Mouse (Mus musculus) effector memory CD4-positive, alpha-beta T cell, adult 7 months (primary cell): ENCODE data around the gene Tbcb. TPM values are rescaled to one million over a fixed set of nuclear protein-coding genes. Genes with fewer than 3 reads are reported as not detected.

Experiments used
- polyA plus RNA-seq: library from polyadenylated mRNA; unstranded; fragments of 100-300 nt; shearing (Covaris generic); gene quantifications from one replicate; pipeline ENCODE4 v1.2.1, GENCODE M21; 2017

The Tbcb gene
- polyA plus RNA-seq: 61.3 TPM

GRCm38 (mm10) chr7:30231669-30232454 is at the start of gene Tbcb, which contains the start of gene Polr2i:
TSS of gene Tbcb (minus strand) at chr7:30232272.
TSS of gene Polr2i (plus strand) at chr7:30231948.

GRCm38 (mm10) chr7:30279951-30280669 is 48.0 kb upstream of the Tbcb start, which contains the start of the genes Thap8 and Wdr62:
TSS of gene Thap8 (plus strand) at chr7:30280094.
TSS of gene Wdr62 (minus strand) at chr7:30280419.

GRCm38 (mm10) chr7:30235625-30236024 is 3.6 kb upstream of the Tbcb start, which contains the start of gene Ovol3:
TSS of gene Ovol3 (minus strand) at chr7:30235725.

GRCm38 (mm10) chr7:30198481-30198971 is 33.5 kb downstream of the Tbcb start, which contains the start of gene Capns1:
TSS of gene Capns1 (minus strand) at chr7:30198811.

GRCm38 (mm10) chr7:30183879-30184289 is 48.2 kb downstream of the Tbcb start, which contains the start of gene Cox7a1:
TSS of gene Cox7a1 (plus strand) at chr7:30184144.

Other genes with a start within 250 kb of the Tbcb start
- gene Zfp568, start 248.3 kb downstream of the Tbcb start, polyA plus RNA-seq: 5.7 TPM
- 2.1 TPM for gene Zfp14, start 180.9 kb downstream of the Tbcb start, polyA plus RNA-seq
- gene Zfp82, start 159.4 kb downstream of the Tbcb start, polyA plus RNA-seq: 7.4 TPM
- gene Gm26920, start 141.9 kb downstream of the Tbcb start, polyA plus RNA-seq: not detected
- 6.2 TPM for gene Zfp566, start 141.7 kb downstream of the Tbcb start, polyA plus RNA-seq
- 66.9 TPM for gene Zfp260, start 137.5 kb downstream of the Tbcb start, polyA plus RNA-seq
- gene Zfp382, start 110.3 kb downstream of the Tbcb start, polyA plus RNA-seq: 13.4 TPM
- 32.3 TPM for gene Zfp146, start 62.5 kb downstream of the Tbcb start, polyA plus RNA-seq
- not detected for gene Cox7a1, start 48.1 kb downstream of the Tbcb start, polyA plus RNA-seq
- 60.7 TPM for gene Capns1, start 33.5 kb downstream of the Tbcb start, polyA plus RNA-seq
- 32.3 TPM for gene Polr2i, start 324 bp downstream of the Tbcb start, polyA plus RNA-seq
- gene Ovol3, start 3.5 kb upstream of the Tbcb start, polyA plus RNA-seq: not detected
- gene Thap8, start 47.8 kb upstream of the Tbcb start, polyA plus RNA-seq: 0.85 TPM
- 4.5 TPM for gene Wdr62, start 48.1 kb upstream of the Tbcb start, polyA plus RNA-seq
- gene Clip3, start 59.5 kb upstream of the Tbcb start, polyA plus RNA-seq: 0.83 TPM
- gene Alkbh6, start 76.4 kb upstream of the Tbcb start, polyA plus RNA-seq: 92.3 TPM
- 2.6 TPM for gene Syne4, start 82.5 kb upstream of the Tbcb start, polyA plus RNA-seq
- gene E130208F15Rik, start 89.5 kb upstream of the Tbcb start, polyA plus RNA-seq: not detected
- gene Sdhaf1, start 91.6 kb upstream of the Tbcb start, polyA plus RNA-seq: 16.2 TPM
- gene Lrfn3, start 130.5 kb upstream of the Tbcb start, polyA plus RNA-seq: not detected
- not detected for gene Tyrobp, start 181.5 kb upstream of the Tbcb start, polyA plus RNA-seq
- 749 TPM for gene Hcst, start 187.6 kb upstream of the Tbcb start, polyA plus RNA-seq
- gene Nfkbid, start 189.5 kb upstream of the Tbcb start, polyA plus RNA-seq: 888 TPM
- 24.5 TPM for gene Aplp1, start 213.3 kb upstream of the Tbcb start, polyA plus RNA-seq
- gene Kirrel2, start 225.4 kb upstream of the Tbcb start, polyA plus RNA-seq: not detected
- gene Nphs1, start 226.0 kb upstream of the Tbcb start, polyA plus RNA-seq: 0.22 TPM